Mouse (Mus musculus): Measurements from ENCODE around the gene Cpsf6.

DNA sequence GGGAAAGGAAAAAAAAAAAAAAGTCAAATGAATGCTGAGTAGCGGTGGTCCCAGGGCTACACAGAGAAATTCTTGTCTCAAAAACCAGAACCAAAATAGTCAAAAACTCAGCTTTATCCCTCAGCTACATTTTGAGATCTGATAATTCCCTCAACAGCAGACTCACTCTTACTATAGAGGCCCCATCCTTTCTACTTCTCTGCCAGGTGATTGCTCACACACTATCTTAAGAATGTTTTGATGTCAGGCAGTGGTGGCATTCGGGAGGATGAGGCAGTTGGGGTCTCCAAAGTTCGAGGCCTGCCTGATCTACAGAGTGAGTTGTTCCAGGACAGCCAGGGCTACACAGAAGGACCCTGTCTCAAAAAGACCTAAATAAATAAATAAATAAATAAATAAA lies 1.2 kb downstream of the Cpsf6 start:
- TF ChIP-seq POLR2A (IDR thresholded peaks at IDR 0.05; ENCODE audit: insufficient read depth, low read depth, low read length) (no peak), CTCF (IDR thresholded peaks at IDR 0.05; ENCODE audit: insufficient read depth, low read depth, low read length) (no peak)
